Mouse (Mus musculus) megakaryocyte, adult 5-6 weeks (primary cell): ENCODE results near the gene Klhl12. TPM values are rescaled to one million over a fixed set of nuclear protein-coding genes. Genes with fewer than 3 reads are reported as not detected.
"Not testable (repeated sequence)": the region's sequence is repeated elsewhere in the genome, so short reads cannot be mapped to it uniquely, and the experiment has no call there.

Experiments used
- ATAC-seq: 2 replicates; pipeline ENCODE4 v1.8.0; 2016; ENCODE audit warnings: mild to moderate bottlenecking, inconsistent platforms; ENCODE audit not compliant: poor library complexity, severe bottlenecking
- total RNA-seq, 2 experiments: library from RNA; stranded (forward) in 1 of 2; stranded (reverse) in 1 of 2; fragments of 153-499, 151-499 nt in 1 of 2; fragments of 221-1000, 200-1000 nt in 1 of 2; gene quantifications; 2 replicates each; pipeline versions ENCODE4 v1.2.3 to v1.2.4; 2015 to 2017

Klhl12 gene
- total RNA-seq (2015) = 10.0 and 10.2 TPM in 2 replicates
- 11.2 and 12.8 TPM in 2 replicates for total RNA-seq (2017)

DNA sequence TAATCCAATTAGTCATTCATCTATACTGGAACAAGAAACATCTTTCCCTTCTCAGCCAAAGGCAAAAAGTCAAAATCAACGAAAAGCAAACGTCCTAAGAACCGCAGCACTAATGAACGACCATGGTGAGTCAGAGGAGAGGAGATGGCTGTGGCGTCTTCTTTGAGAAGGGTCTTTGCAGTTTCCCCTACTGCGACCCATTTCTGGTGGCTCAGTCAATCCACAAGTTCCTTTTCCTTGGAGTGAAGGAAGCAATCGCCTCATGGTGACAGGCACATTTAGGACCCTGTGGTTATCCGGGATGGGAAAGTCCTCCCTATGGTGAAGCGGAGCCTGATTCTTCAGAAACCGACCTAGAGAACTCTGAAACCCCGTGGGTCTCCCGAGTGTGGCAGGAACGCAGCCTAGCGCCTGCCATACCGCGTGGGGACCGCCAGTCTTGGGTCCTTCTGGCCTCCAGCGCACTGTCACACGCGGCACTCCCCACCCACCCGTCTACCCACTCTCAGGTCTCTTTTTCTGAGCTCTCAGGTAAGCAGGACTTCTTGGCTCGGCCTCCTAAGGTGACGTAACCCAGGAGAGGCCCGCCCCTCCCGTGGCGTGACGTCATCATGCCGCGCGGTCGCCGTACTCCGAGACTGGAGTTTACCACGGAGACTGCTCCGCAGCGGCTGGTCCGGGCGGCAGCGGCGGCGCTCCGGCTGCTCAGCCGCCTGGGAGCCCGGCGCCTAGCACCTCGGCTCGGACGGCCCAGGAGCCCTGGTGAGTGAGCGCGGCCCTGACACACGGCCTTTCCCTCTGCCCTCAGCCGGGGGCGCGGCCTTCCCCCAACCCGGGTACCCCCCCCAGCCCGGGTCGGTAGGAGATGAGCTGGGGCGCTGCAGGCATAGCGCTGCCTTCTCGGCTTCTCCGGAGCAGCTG, at the start of gene Klhl12:
Klhl12 (plus strand) TSS at position 628 of the 921 bp plus-strand sequence.
- ATAC-seq = peak; percentile 86

DNA sequence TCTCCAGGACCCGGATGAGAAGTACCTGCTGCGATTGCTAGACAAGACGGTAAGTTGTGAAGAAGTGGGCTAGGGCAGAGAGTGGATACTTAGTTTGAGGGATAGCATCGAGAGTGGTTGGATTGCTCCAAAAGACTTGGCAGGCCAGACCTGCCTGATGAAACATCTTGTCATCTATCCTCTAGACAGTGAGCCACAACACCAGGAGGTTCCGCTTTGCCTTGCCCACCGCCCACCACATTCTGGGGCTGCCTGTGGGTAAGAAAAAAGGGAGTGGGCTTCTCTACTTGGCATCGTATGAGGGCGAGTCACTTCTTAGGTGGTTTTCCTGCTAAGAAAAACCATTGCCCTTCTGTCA, 48.9 kb upstream of the Klhl12 start:
- peak; percentile 43 for ATAC-seq

DNA sequence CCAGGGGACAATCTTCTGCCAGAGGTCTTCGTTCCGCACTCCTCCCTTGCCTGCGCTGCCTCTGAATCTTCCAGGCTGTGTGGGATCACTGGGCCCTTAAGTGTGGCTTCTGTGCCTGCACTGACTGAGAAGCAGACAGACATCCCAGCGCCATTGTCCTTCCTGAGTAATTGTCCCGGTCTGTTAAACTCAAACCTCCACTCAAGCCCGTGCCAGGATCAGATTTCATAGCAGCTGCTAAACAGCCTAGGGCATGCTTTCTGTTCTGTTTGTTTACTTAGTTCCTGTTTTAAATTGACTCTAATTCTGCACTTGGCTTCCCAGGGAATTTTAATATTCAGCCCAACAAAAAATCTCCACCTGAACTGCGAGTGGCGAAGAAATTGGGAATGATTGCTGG, 47.3 kb upstream of the Klhl12 start:
- ATAC-seq = no peak

DNA sequence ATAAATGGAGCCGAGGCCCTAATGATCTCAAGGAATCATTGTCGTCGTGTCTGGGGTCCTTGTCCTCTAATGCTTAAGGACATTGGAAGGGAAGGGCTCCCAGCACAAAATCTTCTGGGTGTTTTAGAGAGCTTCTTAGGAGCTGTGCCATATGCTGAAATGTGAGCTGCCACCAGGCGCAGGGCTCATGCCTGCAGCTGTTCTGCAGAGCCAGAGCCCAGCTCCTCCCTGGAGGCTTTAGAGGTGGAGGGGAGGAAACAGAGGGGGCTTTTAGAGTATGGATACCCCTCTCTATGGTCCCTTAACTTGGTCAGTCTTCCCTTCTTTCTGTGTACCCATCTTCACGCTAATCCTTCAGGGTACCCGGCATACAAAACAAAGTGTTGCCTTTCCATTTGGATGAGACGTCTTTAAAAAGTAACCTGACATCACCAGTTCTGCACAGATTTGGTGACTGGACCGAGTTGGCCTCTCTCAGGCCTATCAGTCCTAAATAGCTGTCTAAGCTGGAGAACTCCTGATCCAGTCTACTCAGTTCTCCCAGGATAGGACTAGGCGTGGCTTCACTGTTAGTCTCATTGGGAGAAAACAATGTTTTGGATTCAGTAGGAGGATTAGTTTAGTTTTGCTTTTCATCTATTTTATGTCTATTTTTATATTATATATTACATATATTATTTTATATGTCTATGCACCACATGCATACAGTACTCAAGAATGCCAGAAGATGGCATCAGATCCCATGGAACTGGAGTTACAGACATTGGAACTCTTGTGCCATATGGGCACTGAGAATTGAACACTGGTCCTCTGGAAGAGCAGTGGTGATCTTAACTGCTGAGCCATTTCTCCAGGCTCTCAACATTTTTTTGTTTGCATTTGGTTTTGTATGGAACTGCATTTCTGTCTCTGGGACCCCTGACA, 43.4 kb upstream of the Klhl12 start:
- ATAC-seq = no peak

DNA sequence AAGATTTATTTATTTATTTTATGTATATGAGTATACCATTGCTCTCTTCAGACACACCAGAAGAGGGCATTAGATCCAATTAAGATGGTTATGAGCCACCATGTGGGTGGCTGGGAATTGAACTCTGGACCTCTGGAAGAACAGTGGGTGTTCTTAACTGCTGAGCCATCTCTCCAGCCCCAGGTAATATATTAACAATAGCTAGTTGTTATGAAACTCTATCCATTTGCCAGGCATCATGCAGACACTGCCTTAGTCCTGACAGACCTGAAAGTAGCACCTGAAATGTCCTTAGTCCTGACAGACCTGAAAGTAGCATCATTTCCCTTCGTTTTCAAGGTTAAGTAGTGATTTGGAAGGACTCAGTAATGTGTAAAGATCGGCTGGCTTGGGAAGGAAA, 41.3 kb upstream of the Klhl12 start:
- ATAC-seq = no peak

DNA sequence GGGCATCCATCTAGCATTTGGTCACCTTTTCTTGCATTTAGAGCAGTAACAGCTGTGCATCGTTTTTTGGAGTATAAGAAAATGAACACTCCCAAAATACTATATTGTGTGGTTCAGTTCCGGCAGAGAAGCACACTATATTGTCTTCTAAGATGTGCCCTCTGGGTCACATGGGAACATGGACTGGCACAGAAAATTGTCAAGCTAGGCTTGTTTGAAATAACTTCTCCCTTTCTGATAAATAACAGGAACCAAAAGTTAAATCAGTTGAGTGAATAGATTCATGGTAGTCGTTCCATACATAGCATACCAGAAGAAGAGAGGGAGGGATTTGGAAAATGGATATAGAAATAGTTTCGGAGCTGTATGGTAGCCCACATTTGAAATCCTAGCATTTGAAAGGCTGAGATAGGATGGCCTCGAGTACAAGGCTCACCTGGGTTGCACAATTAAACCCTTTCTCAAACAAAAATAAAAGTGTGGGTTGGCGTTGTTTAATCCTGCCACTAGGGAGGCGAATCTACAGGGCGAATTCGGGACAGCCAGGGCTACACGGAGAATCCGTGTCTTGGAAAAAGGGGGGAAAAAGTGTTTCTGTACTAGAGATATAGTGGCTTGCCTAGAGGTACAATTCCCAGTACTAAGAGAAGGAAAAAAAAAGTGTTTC, 40.7 kb upstream of the Klhl12 start:
- peak; percentile 8 for ATAC-seq

DNA sequence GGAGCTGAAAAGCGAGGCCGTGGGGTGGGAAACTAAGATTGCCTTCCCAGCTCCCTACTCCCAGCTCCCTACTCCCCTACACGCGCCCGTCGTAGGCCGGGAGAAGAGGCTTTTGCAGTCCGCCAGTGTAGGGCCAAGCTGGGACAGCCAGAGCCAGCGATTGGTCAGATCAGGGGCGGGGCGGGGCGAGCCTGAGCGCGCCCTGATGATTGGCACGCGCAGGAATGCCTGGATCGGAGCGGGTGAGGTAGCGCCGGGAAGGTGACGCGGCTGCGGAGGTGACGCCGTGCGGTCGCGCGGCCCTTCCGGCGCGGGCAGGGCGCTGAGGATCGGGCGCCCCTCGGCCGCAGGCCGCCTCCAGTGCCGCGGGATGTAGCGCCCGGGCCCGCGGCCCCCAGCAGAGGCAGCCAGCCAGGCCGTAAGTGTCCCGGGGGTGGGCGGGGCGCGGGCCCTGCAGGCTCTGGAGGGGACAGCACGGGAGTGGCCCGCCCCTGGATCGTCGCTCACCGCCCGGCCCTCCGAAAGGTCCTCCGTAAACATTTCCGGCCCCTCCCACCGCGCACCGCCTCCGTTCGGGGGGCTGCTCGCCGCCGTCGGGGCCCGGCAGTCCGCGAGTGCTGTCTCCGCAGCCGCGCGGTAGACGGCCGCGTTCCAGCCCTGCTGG, 40.0 kb upstream of the Klhl12 start, which contains the start of gene Adipor1:
Adipor1 (plus strand) TSS at position 211 of the 664 bp plus-strand sequence.
- peak; percentile 82 for ATAC-seq

DNA sequence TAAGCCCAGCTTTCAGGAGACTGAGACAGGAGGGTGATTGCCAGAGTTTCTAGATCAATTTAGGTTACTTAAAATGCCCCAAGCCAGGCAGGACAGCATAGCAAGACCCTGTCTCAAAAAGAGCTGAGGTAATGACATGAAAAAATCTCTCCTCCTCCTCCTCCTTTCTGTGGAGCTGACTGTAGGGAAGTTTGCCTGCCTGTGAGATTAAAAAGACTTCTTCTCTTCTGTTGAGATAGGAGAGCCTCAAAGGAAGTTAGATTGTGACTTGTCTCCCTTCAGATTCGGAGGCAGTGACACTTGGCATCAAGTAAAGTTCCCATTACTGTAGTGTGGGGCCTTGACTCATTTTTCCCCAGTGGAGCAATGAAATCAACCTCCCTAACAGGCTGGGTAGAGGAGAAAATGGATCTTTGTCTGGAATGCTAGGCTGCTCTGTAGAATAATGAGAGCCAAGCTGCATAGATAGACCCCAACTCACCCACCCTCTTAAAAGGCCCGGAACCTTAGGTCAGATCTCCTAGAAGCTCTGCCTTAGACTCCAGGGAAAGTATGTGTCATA, 36.8 kb upstream of the Klhl12 start:
- ATAC-seq = no peak

DNA sequence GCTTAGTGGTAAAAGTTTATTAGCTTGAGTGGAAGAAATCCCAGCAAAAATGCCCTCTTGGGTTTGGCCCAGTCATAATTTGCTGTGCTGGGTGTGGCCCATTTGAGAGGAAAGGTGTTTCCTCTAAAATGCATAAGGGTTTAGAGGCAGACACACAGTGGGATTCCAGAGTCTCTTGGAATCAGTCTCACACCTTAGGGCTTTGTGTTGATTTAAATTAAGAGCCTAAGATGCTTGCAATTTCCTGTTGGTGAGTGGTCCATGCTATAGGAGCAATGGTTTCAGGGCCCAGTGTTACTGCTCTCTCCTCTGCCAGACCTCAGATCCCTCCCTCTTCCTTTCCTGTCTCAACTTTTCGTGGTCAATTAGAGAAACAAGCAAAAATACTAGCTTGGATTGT, 36.2 kb upstream of the Klhl12 start:
- ATAC-seq = no peak

DNA sequence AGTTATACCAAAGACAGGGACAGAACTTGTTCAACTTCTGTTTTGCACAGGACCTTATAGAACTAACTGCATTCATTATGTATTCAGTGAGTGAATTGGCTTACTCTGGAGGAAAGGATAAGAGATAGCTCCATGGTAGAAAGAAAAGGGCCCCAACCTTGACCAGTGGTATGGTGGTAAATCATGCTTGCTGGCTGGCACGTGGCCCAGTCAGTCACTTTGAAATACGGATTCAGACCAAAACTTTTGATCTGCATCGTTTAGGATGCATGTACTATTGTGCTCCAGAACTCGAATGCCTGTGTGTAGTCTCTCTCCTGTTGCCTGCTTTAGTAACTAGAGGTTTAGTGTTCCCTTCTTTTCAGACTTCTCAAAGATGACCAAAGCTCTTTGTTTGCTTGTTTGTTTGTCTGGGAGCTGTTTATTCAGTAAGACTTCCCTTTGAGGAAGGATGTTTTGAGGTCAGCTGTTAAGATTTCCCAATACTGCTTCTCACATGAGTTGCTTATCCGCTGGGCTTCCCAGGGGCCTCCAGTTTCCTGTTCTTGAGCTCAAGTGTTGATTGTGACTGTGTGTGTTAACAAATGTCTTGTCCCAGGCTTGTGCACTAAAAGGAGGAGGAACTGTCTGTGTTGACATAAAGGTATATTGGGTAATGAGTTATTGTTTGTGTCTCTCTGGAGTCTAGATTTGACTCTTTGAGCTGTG, 35.4 kb upstream of the Klhl12 start:
- ATAC-seq = peak; percentile 74

DNA sequence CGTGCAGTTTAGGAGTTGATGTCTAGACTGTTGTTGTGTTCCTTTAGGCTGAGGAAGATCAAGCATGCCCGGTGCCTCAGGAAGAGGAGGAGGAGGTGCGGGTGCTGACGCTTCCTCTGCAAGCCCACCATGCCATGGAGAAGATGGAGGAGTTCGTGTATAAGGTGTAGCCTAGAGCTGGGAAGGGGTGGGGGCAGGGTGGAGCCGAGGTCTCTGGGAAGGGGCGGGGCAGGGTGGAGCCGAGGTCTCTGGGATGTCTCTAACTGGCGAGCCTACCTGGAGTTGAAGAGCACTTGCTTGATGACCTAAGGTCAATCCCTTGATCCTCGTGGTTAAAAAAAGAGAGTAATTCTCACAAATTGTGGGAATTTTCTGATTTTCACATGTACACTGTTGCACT, 31.4 kb upstream of the Klhl12 start:
- ATAC-seq = no peak

DNA sequence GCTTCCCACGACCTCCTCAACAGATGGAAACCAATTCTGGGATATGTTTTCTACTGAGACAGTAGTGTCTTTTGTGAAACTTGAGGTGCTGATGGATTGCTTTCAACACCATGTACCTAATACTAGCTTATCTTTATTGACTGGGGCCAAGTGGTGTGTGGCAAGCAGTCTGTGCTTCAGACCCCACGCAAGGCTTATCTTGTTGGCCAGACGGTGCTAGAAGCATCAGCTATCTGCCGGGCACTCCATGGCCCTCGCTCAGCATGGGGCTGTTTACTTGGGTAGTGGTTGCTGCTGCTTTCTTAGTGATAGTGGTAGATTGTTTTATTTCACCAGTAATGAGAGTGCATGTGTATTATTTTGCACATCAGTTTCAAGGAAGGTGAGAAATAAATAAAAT, 29.0 kb upstream of the Klhl12 start:
- ATAC-seq = no peak

DNA sequence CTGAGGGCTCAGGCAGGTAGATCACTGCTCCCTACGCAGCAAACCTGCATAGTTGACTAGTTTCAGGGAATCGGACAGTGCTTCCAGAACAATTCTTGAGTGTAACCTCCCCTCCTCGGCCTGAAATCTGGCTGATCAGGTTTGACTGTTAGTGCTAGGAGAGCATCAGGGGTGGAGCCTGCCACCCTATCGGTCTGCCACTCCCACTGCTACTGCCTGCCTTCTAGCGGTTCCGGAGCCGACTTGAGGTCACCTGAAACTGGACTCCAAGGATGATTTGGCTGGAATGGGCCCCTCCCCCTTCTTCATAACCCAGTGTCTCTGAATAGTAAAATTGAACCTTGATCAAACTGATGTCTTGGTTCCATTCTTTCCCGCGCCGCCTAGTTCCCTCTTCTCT, 22.3 kb upstream of the Klhl12 start:
- no peak for ATAC-seq

DNA sequence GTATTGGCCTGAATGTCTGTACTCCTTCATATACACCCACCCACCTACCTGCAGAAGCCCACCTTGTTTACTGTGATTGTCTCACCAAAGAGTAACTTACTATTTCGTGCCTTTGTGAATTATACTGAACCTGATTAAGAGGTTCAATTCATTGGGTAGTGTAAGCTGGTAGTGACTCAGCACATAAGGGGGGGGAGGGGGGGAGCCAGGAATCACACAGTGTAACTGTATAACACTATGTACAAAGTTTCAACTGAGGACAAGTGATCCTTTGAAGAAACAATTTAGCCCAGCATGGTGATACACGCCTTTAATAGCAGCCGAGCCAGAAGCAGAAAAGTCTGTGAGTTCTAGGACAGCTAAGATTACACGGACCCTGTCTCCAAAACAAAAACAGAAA, 21.9 kb upstream of the Klhl12 start:
- ATAC-seq = no peak

DNA sequence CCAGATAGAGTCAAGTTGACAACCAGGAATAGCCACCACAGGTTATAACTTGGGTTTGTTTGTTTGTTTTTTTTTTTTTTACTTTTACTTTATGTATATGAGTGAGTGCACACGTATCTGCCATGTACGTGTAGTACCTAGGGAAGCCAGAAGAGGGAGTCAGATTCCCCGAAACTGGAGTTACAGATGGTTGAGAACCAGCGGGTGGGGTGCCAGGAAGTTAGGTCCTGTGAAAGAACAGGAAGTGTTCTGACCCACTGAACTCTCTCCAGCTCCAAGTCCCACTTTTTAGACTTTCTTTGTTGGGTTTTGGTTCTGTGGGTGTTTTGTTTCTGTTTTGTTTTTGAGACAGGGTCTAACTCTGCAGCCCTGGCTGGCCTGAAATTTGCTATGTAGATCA, 19.9 kb upstream of the Klhl12 start:
- ATAC-seq = peak; percentile 96

DNA sequence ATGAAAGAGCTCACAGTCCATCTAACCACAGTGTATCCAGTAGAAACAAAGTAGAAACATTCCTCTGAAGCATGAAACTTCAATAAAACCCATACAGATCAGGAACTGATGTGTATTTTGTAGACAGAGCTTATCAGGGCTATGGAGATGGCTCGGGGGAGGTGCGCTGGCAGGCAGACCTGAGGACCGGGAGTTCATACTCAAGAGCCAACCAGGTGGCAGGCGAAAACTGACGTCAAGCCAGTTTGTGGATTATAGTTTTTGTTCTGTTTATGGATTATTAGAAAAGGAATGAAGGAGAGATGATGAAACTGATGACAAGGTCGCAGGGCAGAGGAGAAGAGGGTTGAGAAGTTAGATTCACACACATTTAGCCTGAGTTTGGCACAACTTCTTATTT, 14.9 kb upstream of the Klhl12 start:
- ATAC-seq = no peak

DNA sequence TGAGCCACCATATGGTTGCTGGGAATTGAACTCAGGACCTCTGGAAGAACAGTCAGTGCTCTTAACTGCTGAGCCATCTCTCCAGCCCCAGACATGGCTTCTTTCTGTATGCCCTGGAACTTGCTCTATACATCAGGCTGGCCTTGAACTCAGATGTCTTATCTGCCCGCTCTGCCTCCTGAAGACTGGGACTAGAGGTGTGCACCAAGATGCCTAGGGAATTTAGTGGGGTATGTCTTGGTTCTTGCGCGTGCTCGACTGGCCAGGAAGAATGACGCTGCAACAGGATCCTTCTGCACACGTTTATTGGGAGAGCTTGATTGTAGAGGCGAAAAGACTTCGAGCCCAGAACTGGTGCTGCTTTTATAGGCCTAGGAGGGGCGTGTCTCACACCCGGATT, 13.6 kb upstream of the Klhl12 start:
- ATAC-seq = not testable (repeated sequence)

DNA sequence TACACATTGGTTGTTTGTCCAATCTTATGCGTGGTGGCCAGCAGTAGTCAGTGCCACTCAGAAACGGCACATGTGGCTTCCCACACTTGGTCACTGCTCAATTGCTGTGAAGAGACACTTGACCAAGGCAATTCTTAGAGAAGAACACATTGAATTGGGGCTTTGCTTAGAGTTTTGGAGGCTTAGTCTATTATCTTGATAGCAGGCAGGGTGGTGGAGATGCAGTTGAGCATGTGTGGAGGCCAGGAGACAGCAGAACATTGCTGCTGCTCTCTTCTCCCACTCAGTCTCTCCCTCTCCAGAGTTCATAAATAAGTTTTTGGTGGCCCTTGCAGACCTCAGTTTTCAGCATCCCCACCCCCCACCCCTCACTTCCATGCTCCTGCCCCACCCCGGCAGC, 12.9 kb upstream of the Klhl12 start:
- ATAC-seq = no peak

DNA sequence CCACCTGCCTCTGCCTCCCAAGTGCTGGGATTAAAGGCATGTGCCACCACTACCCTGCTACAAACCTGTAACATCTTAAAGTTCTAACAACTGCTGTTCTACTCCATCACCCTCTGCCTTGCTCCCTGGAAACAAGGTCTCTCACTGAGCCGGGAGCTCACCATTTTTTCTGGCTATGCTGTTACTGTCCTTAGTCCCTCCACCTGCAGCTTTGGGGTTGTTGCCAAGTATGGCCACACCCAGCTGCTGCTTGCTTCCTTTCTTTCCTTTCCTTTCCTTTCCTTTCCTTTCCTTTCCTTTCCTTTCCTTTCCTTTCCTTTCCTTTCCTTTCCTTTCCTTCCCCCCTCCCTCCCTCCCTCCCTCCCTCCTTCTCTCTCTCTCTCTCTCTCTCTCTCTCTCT, 12.0 kb upstream of the Klhl12 start:
- ATAC-seq = not testable (repeated sequence)

DNA sequence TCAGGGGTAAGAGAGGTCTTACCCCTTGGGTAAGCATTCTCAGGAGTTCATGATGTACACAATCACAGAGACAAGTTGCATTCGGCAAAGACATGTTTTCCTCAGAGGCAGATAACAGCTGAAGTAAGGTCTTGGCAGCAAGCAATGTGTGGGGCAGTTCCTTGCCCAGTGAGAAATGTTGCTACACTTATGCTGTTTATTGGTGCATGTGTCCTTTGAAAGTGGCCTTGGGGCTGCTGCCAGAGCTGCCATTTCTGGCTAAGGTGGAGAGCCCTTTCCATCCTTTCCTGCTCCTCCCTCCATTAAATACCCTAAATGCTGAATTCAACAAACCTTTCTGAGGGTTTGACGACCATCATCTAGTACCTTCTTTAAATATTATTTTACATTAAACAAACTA, 9.9 kb upstream of the Klhl12 start:
- no peak for ATAC-seq
